Mouse (Mus musculus): ENCODE measurements at regions not wholly inside any gene's neighbourhood (a gene's known extent, or its start where the extent isn't known, plus 50 kb on each side); places are given as distances from the start of the nearest gene placed in this dataset.

DNA sequence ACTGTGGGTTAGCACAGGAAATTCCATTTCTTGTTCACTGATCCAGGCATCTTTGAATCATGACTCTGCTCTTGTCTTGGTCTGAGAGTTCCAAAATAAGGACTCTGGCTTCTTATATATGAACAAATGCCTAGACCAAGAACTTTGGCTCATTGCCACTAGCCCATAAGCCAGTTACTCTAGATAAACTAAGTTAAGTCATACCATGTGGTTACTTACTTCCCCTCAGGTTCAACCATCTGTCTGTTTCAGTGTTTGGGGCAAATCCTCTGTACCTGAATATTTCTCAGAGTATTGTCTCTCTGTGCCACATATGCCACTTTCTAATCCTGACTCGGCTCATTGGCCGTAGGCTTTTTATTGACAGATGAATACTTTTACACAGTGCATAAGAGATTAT, 454.7 kb upstream of the Tbl1xr1 start:
- no peak for TF ChIP-seq CTCF (IDR thresholded peaks at IDR 0.05; ENCODE audit: low read depth)
- TF ChIP-seq EP300 (IDR thresholded peaks at IDR 0.05; ENCODE audit: low read depth): no peak

Data from liver, embryonic 14.5 days (tissue).